Comparison of ENCODE assay signal across 8 mouse cellular contexts in the genomic region with DNA sequence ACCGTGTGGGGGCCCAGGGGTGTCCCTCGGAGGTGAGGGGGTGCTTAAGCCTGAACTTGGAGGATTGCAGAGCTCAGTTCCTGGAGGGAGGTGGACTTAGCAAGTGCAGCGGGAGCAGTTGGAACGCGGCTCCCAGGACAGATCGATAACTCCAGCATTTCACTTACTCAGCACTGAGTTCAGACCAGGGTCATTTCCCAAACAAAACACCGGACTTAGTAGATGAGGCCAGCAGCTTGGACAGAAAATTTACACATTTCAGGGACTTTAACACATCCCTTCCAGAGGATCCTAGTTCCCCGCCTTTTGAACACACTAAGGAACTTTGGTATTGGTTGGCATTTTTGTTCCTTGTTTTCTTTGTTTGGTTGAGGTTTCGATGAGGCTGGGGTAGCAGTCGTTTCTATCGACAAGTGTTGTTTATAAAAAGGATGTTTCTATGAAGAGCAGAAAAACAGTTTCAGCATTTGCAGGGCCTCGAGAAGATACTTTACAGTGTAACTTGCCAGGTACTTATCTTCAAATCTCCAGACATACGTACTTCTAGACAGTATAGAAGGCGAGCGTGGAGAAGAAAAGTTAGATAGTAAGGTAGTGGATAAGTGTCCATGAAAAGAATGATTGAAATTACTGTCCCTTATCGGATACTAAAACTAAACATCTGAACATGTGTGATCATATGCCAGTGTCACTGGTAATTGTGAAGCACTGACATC. TPM values are rescaled to one million over a fixed set of nuclear protein-coding genes. Genes with fewer than 3 reads are reported as not detected.
A peak's percentile ranks its signal among the peaks of the same experiment; 100 is the strongest.
DNase-seq lines count a peak whose midpoint lies in the region; ATAC-seq and TF ChIP-seq lines count a peak whose summit lies in the region.

No protein-coding gene starts in this region.

- H3K36me3 ChIP-seq in kidney, embryonic 15.5 days: peaks cover 7% of the 10 kb centered on the region; the same call in 1 of the 2 replicates
- no peaks in the 10 kb centered on the region for H3K36me3 ChIP-seq in forebrain, embryonic 14.5 days (ENCODE audit: control insufficient read depth, insufficient read depth, low read length)
- H3K36me3 ChIP-seq in liver, embryonic 14.5 days (replicated peaks; ENCODE audit: control insufficient read depth, insufficient read depth, low read depth): no peaks in the 10 kb centered on the region

- TF ChIP-seq EP300 in liver, embryonic 14.5 days (IDR thresholded peaks at IDR 0.05; ENCODE audit: low read depth): 0 out of 2 replicates have a peak, but pooled peaks have one; percentile 7

- WGBS in kidney, embryonic 15.5 days: 10% methylated on average over 16 of the region's 16 CpGs
- 14% methylated on average over 16 of the region's 16 CpGs for WGBS in forebrain, embryonic 14.5 days
- 2% methylated on average over 16 of the region's 16 CpGs for WGBS in liver, embryonic 14.5 days (ENCODE audit: insufficient replicate concordance)

- no peak for DNase-seq in kidney, postnatal 25 days
- no peak for DNase-seq in Patski (ENCODE audit: low read depth, low spot score)
- no peak for DNase-seq in forebrain, embryonic 14.5 days (ENCODE audit: low spot score)
- DNase-seq in liver, embryonic 14.5 days (ENCODE audit: low read depth in 3 of 3, low spot score in 3 of 3): peak; percentile 29 to 51 (median 41)
- DNase-seq in urinary bladder, postnatal 4 days (ENCODE audit: low spot score in 2 of 2): no peak
- DNase-seq in testis, postnatal 14 days (ENCODE audit: low spot score): no peak
- DNase-seq in urinary bladder, postnatal 14 days (ENCODE audit: low spot score): no peak

- in situ Hi-C loops in Patski (cut with MboI; ENCODE audit: low pct_unique_long_range_greater_than_20kb): loop anchor here (5.0 kb wide), 1 partner anchor 124 kb away; no protein-coding TSS in a partner anchor

- peak overlapping the region; percentile 93 for H3K9ac ChIP-seq in kidney, embryonic 15.5 days
- H3K9ac ChIP-seq in forebrain, embryonic 14.5 days (ENCODE audit: low read length): peak overlapping the region; percentile 99
- H3K9ac ChIP-seq in liver, embryonic 14.5 days (replicated peaks): peak overlapping the region; percentile 98

- POLR2A ChIA-PET in Patski (lab: Charles Lee): interaction anchor here (0.5 to 0.9 kb wide), 2 partner anchors 20 to 118 kb away, joined by 3 read pairs; no protein-coding TSS in a partner anchor

- CTCF ChIA-PET in Patski (lab: Charles Lee): interaction anchor here (1.1 kb wide), 1 partner anchor 14 kb away, joined by 5 read pairs; no protein-coding TSS in a partner anchor

- peak overlapping the region; percentile 94 for H3K4me3 ChIP-seq in kidney, embryonic 15.5 days (replicated peaks)
- peak overlapping the region; percentile 94 for H3K4me3 ChIP-seq in forebrain, embryonic 14.5 days (ENCODE audit: low read depth, low read length)
- peak overlapping the region; percentile 83 to 97 for H3K4me3 ChIP-seq in liver, embryonic 14.5 days (ENCODE audit: insufficient read depth in 1 of 2, low read depth in 2 of 2, low read length in 2 of 2)

- no peak for TF ChIP-seq CTCF in Patski (IDR thresholded peaks at IDR 0.05)
- no peak for TF ChIP-seq CTCF in liver, embryonic 14.5 days (IDR thresholded peaks at IDR 0.05; ENCODE audit: low read depth)

- peaks cover 14% of the 10 kb centered on the region for H3K4me1 ChIP-seq in kidney, embryonic 15.5 days
- H3K4me1 ChIP-seq in forebrain, embryonic 14.5 days (ENCODE audit: control insufficient read depth, insufficient read depth, low read length): peaks cover 17% of the 10 kb centered on the region; the same call in 1 of the 2 replicates
- H3K4me1 ChIP-seq in liver, embryonic 14.5 days (replicated peaks; ENCODE audit: control insufficient read depth in 2 of 2, insufficient read depth in 2 of 2, low read length in 1 of 2): peaks cover 8 to 12% of the 10 kb centered on the region in 2 experiments

- ATAC-seq in kidney, embryonic 15.5 days (replicated peaks; ENCODE audit: low FRiP score): no peak; the same call in 1 of the 2 replicates
- ATAC-seq in Patski: peak; percentile 3
- ATAC-seq in forebrain, embryonic 14.5 days: 0 out of 2 replicates have a peak, but pooled peaks have one; percentile 0
- peak; percentile 12 for ATAC-seq in liver, embryonic 14.5 days (ENCODE audit: insufficient read depth)

- peak overlapping the region; percentile 70 for H3K4me2 ChIP-seq in kidney, embryonic 15.5 days
- peak overlapping the region; percentile 64 for H3K4me2 ChIP-seq in forebrain, embryonic 14.5 days (ENCODE audit: low read length)
- H3K4me2 ChIP-seq in liver, embryonic 14.5 days (ENCODE audit: low read depth): peak overlapping the region; percentile 91

- peak overlapping the region; percentile 99 for H3K27ac ChIP-seq in kidney, embryonic 15.5 days
- peak overlapping the region; percentile 99 for H3K27ac ChIP-seq in forebrain, embryonic 14.5 days (ENCODE audit: low read depth, low read length)
- H3K27ac ChIP-seq in liver, embryonic 14.5 days: peak overlapping the region; percentile 87

- H3K27me3 ChIP-seq in kidney, embryonic 15.5 days: no peaks in the 10 kb centered on the region
- no peaks in the 10 kb centered on the region for H3K27me3 ChIP-seq in Patski
- no peaks in the 10 kb centered on the region for H3K27me3 ChIP-seq in forebrain, embryonic 14.5 days (replicated peaks; ENCODE audit: control insufficient read depth, insufficient read depth, low read length)
- H3K27me3 ChIP-seq in liver, embryonic 14.5 days (ENCODE audit: control insufficient read depth, insufficient read depth, low read length): no peaks in the 10 kb centered on the region

- H3K9me3 ChIP-seq in kidney, embryonic 15.5 days (replicated peaks): no peaks in the 10 kb centered on the region
- H3K9me3 ChIP-seq in forebrain, embryonic 14.5 days (replicated peaks; ENCODE audit: control insufficient read depth, low read length): no peaks in the 10 kb centered on the region
- no peaks in the 10 kb centered on the region for H3K9me3 ChIP-seq in liver, embryonic 14.5 days (ENCODE audit: control insufficient read depth, low read length)

RNA-seq across cellular contexts. Expression of a gene that starts 1.4 kb away (rescaled TPM):
- 49.5 and 50.2 TPM in 2 replicates for polyA plus RNA-seq in kidney, embryonic 15.5 days (2015; fragmentation: Nextera tagmentation; extraction: Ambion mirVana)
- polyA plus RNA-seq in Patski (2021): 99.5 TPM
- polyA plus RNA-seq in forebrain, embryonic 14.5 days (2014; fragmentation: Nextera tagmentation; extraction: Ambion mirVana): 126 and 140 TPM in 2 replicates
- polyA plus RNA-seq in liver, embryonic 14.5 days (2012; rRNA removed): 8.9 and 16.5 TPM in 2 replicates
- 21.0 and 21.1 TPM in 2 replicates for polyA plus RNA-seq in liver, embryonic 14.5 days (2014; fragmentation: Nextera tagmentation; extraction: Ambion mirVana)

Comparison
In these comparisons a context has a peak if more than half of its experiments do, and no peak if none do; other contexts are left out.
1. DNase-seq: peak in liver, embryonic 14.5 days (3 of 3); none in kidney, postnatal 25 days (0 of 2), Patski (single experiment), forebrain, embryonic 14.5 days (single experiment), urinary bladder, postnatal 4 days (0 of 2), testis, postnatal 14 days (single experiment) and urinary bladder, postnatal 14 days (single experiment).
2. Peak in every context shown above with its lines, with median percentiles within 50 percentile points of each other: H3K27ac ChIP-seq, H3K4me2 ChIP-seq, H3K4me3 ChIP-seq and H3K9ac ChIP-seq.